Mouse (Mus musculus) stomach, postnatal 0 days (tissue): ENCODE results near the gene Ddx52.

Source experiments
- CTCF ChIP-seq: IDR thresholded peaks from 2 replicates; pipeline ENCODE4 v1.5.1; 2016; ENCODE audit warnings: antibody characterized with exemption, low read depth, mild to moderate bottlenecking, moderate library complexity
- EP300 ChIP-seq: optimal IDR thresholded peaks from 2 replicates; pipeline ENCODE3; 2016; ENCODE audit warnings: antibody characterized with exemption

DNA sequence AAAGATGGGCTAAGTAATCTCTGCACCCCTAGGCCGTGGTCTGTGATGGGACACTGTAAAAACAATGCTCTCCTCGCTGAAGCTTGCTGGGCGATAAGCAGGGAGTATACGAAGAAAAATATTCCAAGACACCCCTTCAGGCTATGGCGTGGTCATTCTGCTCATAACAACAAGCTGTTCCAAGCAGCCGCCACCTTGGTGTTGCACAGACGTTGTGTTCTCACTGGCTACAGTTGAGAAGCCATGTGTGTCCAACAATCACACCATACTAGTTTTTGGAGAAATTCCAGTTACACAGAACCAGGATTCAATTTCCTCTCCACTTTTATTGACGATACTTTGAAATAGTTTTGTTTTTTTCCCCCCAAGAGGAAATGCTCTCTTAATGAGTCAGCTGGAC is 3.3 kb upstream of the Ddx52 start:
- TF ChIP-seq CTCF (no peak), EP300 (no peak)
